ENCODE assay signal across 25 mouse cellular contexts in genomic region chr1:137213717-137214116, GRCm38 (mm10).
DNase-seq lines count a peak whose midpoint lies in the region; ATAC-seq and TF ChIP-seq lines count a peak whose summit lies in the region.
"Had no signal": no experiment of that assay in that cellular context is flagged by ENCODE, and none has a peak within 500 bp of the region (broad histone marks: within the 10 kb centered on the region; RNA-seq: fewer than 3 reads in every experiment).

No protein-coding gene starts in this region.

- no peak overlapping the region for H3K4me2 ChIP-seq in heart, embryonic 12.5 days
- H3K4me2 ChIP-seq in liver, embryonic 12.5 days: no peak overlapping the region
- no peak overlapping the region for H3K4me2 ChIP-seq in intestine, postnatal 0 days (replicated peaks; ENCODE audit: low read depth)
- H3K4me2 ChIP-seq: embryonic facial prominence, embryonic 12.5 days; forebrain, embryonic 13.5 days had no signal

- no peaks in the 10 kb centered on the region for H3K9me3 ChIP-seq in heart, embryonic 12.5 days (replicated peaks)
- H3K9me3 ChIP-seq in liver, embryonic 12.5 days (replicated peaks): no peaks in the 10 kb centered on the region
- no peaks in the 10 kb centered on the region for H3K9me3 ChIP-seq in intestine, postnatal 0 days (ENCODE audit: control insufficient read depth)
- H3K9me3 ChIP-seq: embryonic facial prominence, embryonic 10.5 days; embryonic facial prominence, embryonic 12.5 days; forebrain, embryonic 13.5 days had no signal

- no peak overlapping the region for H3K4me3 ChIP-seq in heart, embryonic 12.5 days
- no peak overlapping the region for H3K4me3 ChIP-seq in liver, embryonic 12.5 days
- no peak overlapping the region for H3K4me3 ChIP-seq in intestine, postnatal 0 days (ENCODE audit: low read depth, low read length)
- H3K4me3 ChIP-seq: embryonic facial prominence, embryonic 10.5 days; embryonic facial prominence, embryonic 12.5 days; forebrain, embryonic 13.5 days had no signal

- 84% methylated on average over 5 of the region's 5 CpGs for WGBS in heart, embryonic 12.5 days
- WGBS in liver, embryonic 12.5 days (ENCODE audit: insufficient replicate concordance): 79% methylated on average over 5 of the region's 5 CpGs
- 47% methylated on average over 5 of the region's 5 CpGs for WGBS in intestine, postnatal 0 days

- no peak overlapping the region for H3K9ac ChIP-seq in heart, embryonic 12.5 days
- H3K9ac ChIP-seq in liver, embryonic 12.5 days: no peak overlapping the region
- H3K9ac ChIP-seq in intestine, postnatal 0 days (ENCODE audit: low read depth, low read length): no peak overlapping the region
- H3K9ac ChIP-seq: embryonic facial prominence, embryonic 12.5 days; forebrain, embryonic 13.5 days had no signal

- H3K36me3 ChIP-seq in heart, embryonic 12.5 days: no peaks in the 10 kb centered on the region
- H3K36me3 ChIP-seq in liver, embryonic 12.5 days: no peaks in the 10 kb centered on the region
- no peaks in the 10 kb centered on the region for H3K36me3 ChIP-seq in intestine, postnatal 0 days (ENCODE audit: control insufficient read depth, insufficient read depth)
- H3K36me3 ChIP-seq: embryonic facial prominence, embryonic 10.5 days; embryonic facial prominence, embryonic 12.5 days; G1E had no signal

- no peak overlapping the region for H3K27ac ChIP-seq in heart, embryonic 12.5 days (ENCODE audit: poor library complexity, severe bottlenecking)
- H3K27ac ChIP-seq in liver, embryonic 12.5 days: 0 out of 2 replicates have a peak overlapping the region, but pooled peaks have one; percentile 45
- no peak overlapping the region for H3K27ac ChIP-seq in intestine, postnatal 0 days (ENCODE audit: low read depth, low read length)
- H3K27ac ChIP-seq: embryonic facial prominence, embryonic 10.5 days; embryonic facial prominence, embryonic 12.5 days; forebrain, embryonic 13.5 days had no signal

- peak; percentile 44 for DNase-seq in heart, adult 11 months
- peak; percentile 33 for DNase-seq in kidney, adult 9 months
- DNase-seq in kidney, adult 18-20 months: no peak
- DNase-seq in liver: no peak
- no peak for DNase-seq in testis, postnatal 10 days (ENCODE audit: low spot score)
- DNase-seq: adrenal gland, adult 8-10 months; adrenal gland, postnatal 14 days; adrenal gland, postnatal 36 days; B cell, adult 2 months; cerebellum, adult 11-12 months; cerebellum, adult 2 months; cerebellum, adult 9-10 months; cerebellum, postnatal 10 days; cerebellum, postnatal 25 days had no signal

- ATAC-seq in heart, embryonic 12.5 days (ENCODE audit: insufficient number of reproducible peaks, low FRiP score): no peak
- no peak for ATAC-seq in liver, embryonic 12.5 days
- ATAC-seq in intestine, postnatal 0 days: peak; percentile 77
- ATAC-seq: activated CD4-positive, CD25-positive, alpha-beta regulatory T cell, adult 4 months; CD4-positive, CD25-positive, alpha-beta regulatory T cell, adult 4 months; forebrain, embryonic 13.5 days; Patski had no signal

- no peaks in the 10 kb centered on the region for H3K27me3 ChIP-seq in heart, embryonic 12.5 days (replicated peaks)
- no peaks in the 10 kb centered on the region for H3K27me3 ChIP-seq in liver, embryonic 12.5 days (replicated peaks)
- no peaks in the 10 kb centered on the region for H3K27me3 ChIP-seq in intestine, postnatal 0 days (replicated peaks; ENCODE audit: control insufficient read depth, insufficient read depth, low read length)
- H3K27me3 ChIP-seq: CH12.LX; embryonic facial prominence, embryonic 12.5 days; forebrain, embryonic 13.5 days had no signal

- H3K4me1 ChIP-seq in heart, embryonic 12.5 days (replicated peaks): no peaks in the 10 kb centered on the region
- peaks cover 18% of the 10 kb centered on the region for H3K4me1 ChIP-seq in liver, embryonic 12.5 days
- H3K4me1 ChIP-seq in intestine, postnatal 0 days (replicated peaks; ENCODE audit: control insufficient read depth, insufficient read depth, low read length): no peaks in the 10 kb centered on the region
- H3K4me1 ChIP-seq: embryonic facial prominence, embryonic 10.5 days; embryonic facial prominence, embryonic 12.5 days; forebrain, embryonic 13.5 days had no signal

- TF ChIP-seq CTCF in intestine, postnatal 0 days (IDR thresholded peaks at IDR 0.05; ENCODE audit: low read depth): no peak

Comparison
In these comparisons a context has a peak if more than half of its experiments do, and no peak if none do; other contexts are left out.
1. DNase-seq: peak in heart, adult 11 months (single experiment) and kidney, adult 9 months (single experiment); none in kidney, adult 18-20 months (single experiment), liver (single experiment) and testis, postnatal 10 days (single experiment).